Mouse (Mus musculus) Muller cell, postnatal 12 days (primary cell): Measurements from ENCODE around the gene Npr1.
A peak's percentile ranks its signal among the peaks of the same experiment; 100 is the strongest.

ENCODE experiments used
- DNase-seq: peaks from one replicate; pipeline ENCODE4 v3.0.0-alpha.2; 2015; ENCODE audit errors: inconsistent ontology term

The Npr1 gene

DNA sequence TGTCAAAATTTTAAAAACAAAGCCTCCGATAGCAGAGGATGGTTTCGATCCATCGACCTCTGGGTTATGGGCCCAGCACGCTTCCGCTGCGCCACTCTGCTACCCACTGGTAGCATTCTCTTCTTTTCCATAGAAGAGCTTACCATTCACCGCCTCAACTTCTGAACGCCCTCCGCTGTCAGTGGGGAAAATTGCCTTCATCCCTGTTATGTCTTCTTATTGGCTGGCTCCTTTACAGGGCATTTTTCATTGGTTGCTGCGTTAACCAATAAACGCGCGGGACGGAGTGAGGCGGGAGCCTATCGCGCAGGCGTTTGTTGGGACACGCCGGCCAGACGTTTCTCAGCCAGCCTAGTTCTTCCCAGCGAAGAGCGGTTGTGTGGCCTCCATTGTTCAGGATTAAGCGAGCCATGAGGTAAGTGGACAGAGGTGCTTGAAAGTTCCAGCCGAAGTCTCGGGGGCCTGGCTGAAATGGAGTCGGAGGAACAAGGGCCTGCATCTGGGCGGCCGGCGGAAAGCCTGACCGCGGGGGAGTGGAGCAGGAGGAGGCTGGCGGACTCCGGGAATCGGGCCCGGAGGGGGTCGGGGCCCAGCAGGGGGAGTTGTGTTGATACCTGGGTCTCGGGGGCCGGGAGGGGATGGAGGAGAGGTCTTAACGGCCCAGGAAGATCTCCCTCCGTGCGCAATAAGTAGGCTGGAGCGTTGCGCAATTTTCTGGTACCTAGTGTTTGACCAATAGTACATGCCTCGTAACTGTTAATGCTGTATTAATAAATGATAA, 10.4 kb upstream of the Npr1 start, which contains the start of gene Ilf2:
Gene Ilf2 (plus strand): TSS at position 296 of the 781 bp plus-strand sequence.
- DNase-seq = peak; percentile 97

DNA sequence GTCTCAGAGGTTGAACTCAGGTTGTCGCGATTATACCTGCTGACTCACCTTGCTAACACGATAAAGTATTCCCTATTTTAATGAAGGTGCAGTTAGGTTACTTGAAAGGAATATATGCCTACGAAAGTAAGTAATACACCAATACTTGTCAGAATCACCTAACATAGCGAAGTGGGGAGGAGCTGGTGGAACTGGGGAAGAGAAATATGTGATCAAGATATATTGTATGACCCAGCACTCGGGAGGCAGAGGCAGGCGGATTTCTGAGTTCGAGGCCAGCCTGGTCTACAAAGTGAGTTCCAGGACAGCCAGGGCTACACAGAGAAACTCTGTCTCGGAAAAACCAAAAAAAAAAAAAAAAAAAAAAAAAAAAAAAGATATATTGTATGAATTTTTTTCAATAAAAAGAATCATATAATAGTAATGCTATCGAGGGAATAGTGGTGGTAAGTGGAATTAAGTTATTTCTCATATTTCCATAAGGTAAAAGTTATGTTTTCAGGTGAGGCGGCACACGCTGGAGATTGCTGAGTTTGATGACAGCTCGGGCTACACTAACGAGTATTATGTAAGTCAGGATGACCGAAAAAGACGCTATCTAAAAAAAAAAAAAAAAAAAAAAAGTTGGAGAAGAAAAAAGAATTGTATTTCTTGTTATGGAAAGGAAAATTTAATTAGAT, 9.6 kb upstream of the Npr1 start:
- DNase-seq = no peak

- no peak for DNase-seq
Measured at GRCm38 (mm10) chr3:90472213-90472612, 6.5 kb upstream of the Npr1 start.

- DNase-seq = peak; percentile 14
Measured at GRCm38 (mm10) chr3:90467618-90468300, 2.1 kb upstream of the Npr1 start.

GRCm38 (mm10) chr3:90466311-90466766, 673 bp upstream of the Npr1 start:
- DNase-seq = peak; percentile 64

DNA sequence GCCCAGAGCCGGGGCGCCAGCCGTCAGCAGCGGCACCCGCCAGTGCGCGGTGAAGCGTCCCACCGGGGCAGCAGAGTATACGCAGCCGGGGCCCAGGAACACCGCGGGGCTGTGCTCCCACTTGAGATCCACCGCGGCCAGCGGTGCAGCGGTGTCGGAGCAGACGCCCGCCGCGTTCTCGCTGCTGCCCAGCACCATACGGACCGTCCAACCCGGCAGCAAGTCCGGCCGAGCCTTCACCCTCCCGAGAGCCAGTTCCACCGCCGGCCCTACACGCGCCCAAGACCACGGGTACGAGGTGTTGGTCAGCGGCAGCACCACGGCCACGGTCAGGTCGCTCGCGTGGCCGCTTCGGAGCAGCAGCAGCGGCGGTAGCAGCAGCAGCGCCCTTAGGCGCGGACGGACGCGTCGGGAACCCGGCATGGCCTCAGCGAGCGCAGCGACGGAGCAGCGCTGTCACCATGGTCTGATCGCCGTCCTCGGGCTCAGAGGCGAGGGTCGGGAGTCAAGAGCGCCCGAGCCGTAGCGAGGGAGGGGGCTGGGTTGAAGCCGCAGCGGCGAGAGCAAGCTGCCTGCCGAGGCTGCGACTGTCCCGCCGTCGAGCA, 483 bp downstream of the Npr1 start:
- DNase-seq = peak; percentile 36

- DNase-seq = no peak
Measured at GRCm38 (mm10) chr3:90464552-90465080, 1.1 kb downstream of the Npr1 start.

DNA sequence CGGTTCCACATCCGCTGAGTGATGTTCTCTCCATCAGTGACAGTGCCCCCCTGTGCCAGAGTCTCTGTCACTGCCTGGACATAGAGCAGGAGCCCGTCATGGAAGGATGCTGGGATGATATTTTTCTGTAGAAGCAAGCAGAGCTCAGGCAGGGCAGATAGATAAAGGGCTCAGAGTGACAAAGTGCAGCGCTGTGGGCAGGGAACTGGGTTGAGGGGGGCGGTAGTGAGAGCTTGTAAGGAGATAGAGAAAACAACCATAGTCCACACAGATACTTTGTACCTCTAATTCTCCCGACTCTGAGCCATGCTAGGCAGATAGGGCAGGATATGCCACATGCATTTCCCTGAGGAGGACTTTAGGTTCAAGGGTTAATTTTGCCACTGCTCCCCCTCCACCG, 3.1 kb downstream of the Npr1 start:
- DNase-seq = no peak

DNA sequence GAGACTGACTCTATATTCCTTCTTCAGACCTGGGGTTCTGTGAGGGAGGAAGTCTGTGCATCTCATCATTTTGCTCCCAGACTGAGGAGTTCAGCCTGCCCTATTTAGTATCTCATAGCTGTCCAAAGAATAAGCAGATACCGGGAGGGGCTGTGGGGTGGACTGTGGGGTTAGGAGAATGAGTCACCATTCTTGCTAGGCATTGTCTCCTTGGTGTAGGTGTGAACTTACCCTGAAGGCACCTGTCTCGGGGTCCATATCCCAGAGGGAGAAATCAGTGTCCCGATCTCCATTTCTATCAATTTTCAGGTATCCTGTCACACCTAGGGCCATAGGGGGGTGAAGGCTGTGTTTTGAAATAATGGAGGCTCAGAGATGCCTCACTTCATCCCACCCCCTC, 3.7 kb downstream of the Npr1 start:
- no peak for DNase-seq

GRCm38 (mm10) chr3:90460315-90460714, 5.4 kb downstream of the Npr1 start:
- DNase-seq = no peak

- DNase-seq = no peak
Measured at GRCm38 (mm10) chr3:90459727-90460126, 5.9 kb downstream of the Npr1 start.

- no peak for DNase-seq
Measured at GRCm38 (mm10) chr3:90454931-90455330, 10.7 kb downstream of the Npr1 start.

GRCm38 (mm10) chr3:90451396-90452095, 14.1 kb downstream of the Npr1 start:
- DNase-seq = no peak

- no peak for DNase-seq
Measured at GRCm38 (mm10) chr3:90450874-90451273, 14.8 kb downstream of the Npr1 start.

- no peak for DNase-seq
Measured at GRCm38 (mm10) chr3:90448626-90449025, 17.0 kb downstream of the Npr1 start.

DNA sequence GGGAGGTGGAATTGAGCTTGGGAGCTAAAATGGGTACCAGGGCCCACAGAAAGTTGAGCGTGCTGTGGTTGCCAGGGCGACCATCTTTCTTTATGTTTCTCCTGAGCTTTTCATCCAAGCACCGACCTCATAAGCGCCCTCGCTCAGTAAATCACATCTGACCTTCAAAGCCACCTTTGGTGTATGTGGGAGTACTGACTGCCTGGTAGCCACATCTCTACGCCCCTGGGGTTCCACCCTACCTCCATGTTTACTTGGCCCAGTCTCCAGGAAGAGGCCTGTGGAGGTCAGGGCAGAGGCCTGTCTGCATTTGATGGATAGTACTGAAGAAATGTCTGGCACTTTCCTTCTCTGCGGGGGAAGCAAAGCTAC, 18.6 kb downstream of the Npr1 start:
- DNase-seq = no peak

- peak; percentile 92 for DNase-seq
Measured at GRCm38 (mm10) chr3:90446389-90447122, 19.1 kb downstream of the Npr1 start.

- DNase-seq = no peak
Measured at GRCm38 (mm10) chr3:90445417-90446200, 20.1 kb downstream of the Npr1 start.

- no peak for DNase-seq
Measured at GRCm38 (mm10) chr3:90443977-90444376, 21.7 kb downstream of the Npr1 start.

DNA sequence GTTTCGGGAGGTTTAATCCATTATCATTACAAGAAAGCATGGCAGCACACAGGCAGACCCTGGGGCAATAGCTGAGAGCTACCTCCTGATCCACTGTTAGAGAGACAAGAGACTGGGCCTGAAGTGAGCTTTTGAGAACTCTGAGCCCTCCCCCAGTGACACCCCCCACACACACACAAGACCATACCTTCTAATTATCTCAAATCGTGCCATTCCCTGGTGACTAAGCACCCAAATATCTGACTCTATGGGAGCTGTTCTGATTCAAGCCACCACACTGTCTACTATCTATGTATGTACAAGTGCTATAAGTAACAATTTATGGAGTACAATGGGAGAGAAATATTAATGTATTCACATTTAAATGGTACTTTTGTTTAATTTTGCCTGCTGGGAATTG, 24.9 kb downstream of the Npr1 start:
- DNase-seq = no peak
